Mouse (Mus musculus) C2C12 (cell line): ENCODE measurements around the gene Pkn1.

Source experiments
- CEBPB ChIP-seq: IDR thresholded peaks from one replicate; pipeline ENCODE4 v1.6.1; 2011; ENCODE audit warnings: low read depth, mild to moderate bottlenecking, control low read depth, moderate library complexity
- CTCF ChIP-seq: IDR thresholded peaks from one replicate; pipeline ENCODE4 v1.5.1; 2011; ENCODE audit not compliant: control insufficient read depth, insufficient read depth, insufficient read length
- MAX ChIP-seq: IDR thresholded peaks from one replicate; pipeline ENCODE4 v1.6.1; 2011; ENCODE audit warnings: mild to moderate bottlenecking, control low read depth
- MYOD1 ChIP-seq: IDR thresholded peaks from one replicate; pipeline ENCODE4 v1.6.1; 2011; ENCODE audit warnings: low read depth; ENCODE audit not compliant: control insufficient read depth, insufficient read length
- MYOG ChIP-seq: IDR thresholded peaks from one replicate; pipeline ENCODE4 v1.6.1; 2011; ENCODE audit not compliant: control insufficient read depth, insufficient read length; ENCODE audit errors: extremely low read depth
- USF1 ChIP-seq: IDR thresholded peaks from one replicate; pipeline ENCODE4 v1.6.1; 2011; ENCODE audit warnings: low read depth, mild to moderate bottlenecking, control low read depth, moderate library complexity

DNA sequence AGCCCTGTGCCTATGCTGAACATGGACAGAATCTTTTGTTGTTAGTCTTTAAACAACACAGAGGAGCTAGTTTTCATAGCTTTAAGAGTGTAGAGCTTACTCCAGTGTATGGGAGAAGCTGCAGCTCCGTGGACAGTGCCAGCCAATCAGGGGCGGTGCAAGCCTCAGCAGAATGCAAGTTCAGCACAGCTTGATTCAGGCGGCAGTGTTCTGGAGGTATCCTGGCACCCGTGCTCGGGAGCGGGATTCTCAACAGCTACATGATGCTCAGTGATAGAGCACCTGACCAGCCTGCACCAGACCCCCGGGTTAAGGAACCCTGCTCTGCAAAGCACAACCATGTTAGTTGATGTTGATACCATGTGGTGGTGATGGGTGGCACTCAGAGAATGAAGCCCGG, 38.4 kb downstream of the Pkn1 start:
- no peak for TF ChIP-seq CTCF
- no peak for TF ChIP-seq MAX
- no peak for TF ChIP-seq USF1
- TF ChIP-seq MYOD1: no peak
- no peak for TF ChIP-seq CEBPB
- TF ChIP-seq MYOG: no peak
